Mouse (Mus musculus) heart, embryonic 14.5 days (tissue): ENCODE data around the gene Ice2. TPM values are rescaled to one million over a fixed set of nuclear protein-coding genes. Genes with fewer than 3 reads are reported as not detected.

Experiments used
- ATAC-seq: fragments of 200-750 bp; cut with Nextera tagmentation; 2 replicates; pipeline ENCODE4 v1.8.0; 2017; ENCODE audit warnings: low read depth, moderate TSS enrichment; ENCODE audit not compliant: insufficient number of reproducible peaks, insufficient read depth, low FRiP score
- H3K27ac ChIP-seq, 2 experiments: fragments of 200-500 bp in 1 of 2; fragments of 300-500 bp in 1 of 2; sonication (generic) in 1 of 2; replicated peaks in 1 of 2; 2 replicates each; pipeline ENCODE4 v1.5.1; 2012 to 2014; ENCODE audit warnings: low read depth in 2 of 2, low read length in 2 of 2, control low read depth in 1 of 2, mild to moderate bottlenecking in 1 of 2, mixed read lengths in 1 of 2; ENCODE audit not compliant: control insufficient read depth in 1 of 2, insufficient read depth in 1 of 2
- H3K27me3 ChIP-seq: fragments of 300-500 bp; sonication (generic); 2 replicates; pipeline ENCODE4 v1.6.1; 2014; ENCODE audit warnings: mild to moderate bottlenecking, low read length, control low read depth; ENCODE audit not compliant: control insufficient read depth, insufficient read depth
- H3K36me3 ChIP-seq: fragments of 300-500 bp; sonication (generic); 2 replicates; pipeline ENCODE4 v1.6.1; 2014; ENCODE audit warnings: mild to moderate bottlenecking, control low read depth, low read length, mixed read lengths; ENCODE audit not compliant: control insufficient read depth, insufficient read depth
- H3K4me1 ChIP-seq, 2 experiments: fragments of 200-500 bp in 1 of 2; fragments of 300-500 bp in 1 of 2; sonication (generic) in 1 of 2; 2 replicates each; pipeline ENCODE4 v1.6.1; 2012 to 2014; ENCODE audit warnings: low read length in 2 of 2, control low read depth in 1 of 2, mixed read lengths in 1 of 2; ENCODE audit not compliant: control insufficient read depth in 2 of 2, insufficient read depth in 2 of 2
- H3K4me2 ChIP-seq: fragments of 300-500 bp; sonication (generic); 2 replicates; pipeline ENCODE4 v1.6.1; 2014; ENCODE audit warnings: mild to moderate bottlenecking, low read length
- H3K4me3 ChIP-seq, 2 experiments: fragments of 200-500 bp in 1 of 2; fragments of 300-500 bp in 1 of 2; sonication (generic) in 1 of 2; 2 replicates each; pipeline ENCODE4 v1.5.1; 2012 to 2014; ENCODE audit warnings: low read length in 2 of 2, mild to moderate bottlenecking in 2 of 2, control low read depth in 1 of 2, low read depth in 1 of 2, moderate library complexity in 1 of 2; ENCODE audit not compliant: control insufficient read depth in 1 of 2, insufficient read depth in 1 of 2
- H3K9ac ChIP-seq: fragments of 300-500 bp; sonication (generic); 2 replicates; pipeline ENCODE4 v1.6.1; 2014; ENCODE audit warnings: mild to moderate bottlenecking, low read length
- H3K9me3 ChIP-seq: fragments of 300-500 bp; sonication (generic); 2 replicates; pipeline ENCODE4 v1.6.1; 2016; ENCODE audit warnings: low read length, control low read depth; ENCODE audit not compliant: control insufficient read depth
- WGBS: fragments of 180-500 bp; shearing (Covaris S2); extraction: QIAGEN DNeasy Blood & Tissue Kit; methylation state at CpG from one replicate; pipeline ENCODE4 v1.1.7; 2014; 5-methylcytosine and 5-hydroxymethylcytosine counted together
- polyA plus RNA-seq: library from polyadenylated mRNA; unstranded; fragments of >200 nt; fragmentation: Nextera tagmentation; extraction: Ambion mirVana; gene quantifications from 2 replicates; pipeline ENCODE4 v1.2.1, GENCODE M21; 2014

Ice2 gene
- polyA plus RNA-seq, 1 experiment from 2014 or later, result 13.9 TPM

- H3K4me2 ChIP-seq, result no peak overlapping the region
- no peak overlapping the region for H3K9ac ChIP-seq
- no peaks in the 10 kb centered on the region for H3K27me3 ChIP-seq
- H3K9me3 ChIP-seq, result no peaks in the 10 kb centered on the region
- peaks cover 0 to 8% of the 10 kb centered on the region in 2 experiments; a peak in 2 of 4 replicates for H3K4me1 ChIP-seq
- 73% methylated on average over 4 of the region's 4 CpGs for WGBS
- ATAC-seq, result no peak
- H3K27ac ChIP-seq, result no peak overlapping the region
- no peak overlapping the region for H3K4me3 ChIP-seq
- H3K36me3 ChIP-seq, result peaks cover 15% of the 10 kb centered on the region
Observed at GRCm38 (mm10) chr9:69367055-69367454, 30.7 kb upstream of the Ice2 start.

- Histone ChIP-seq H3K4me1 (peaks cover 0 to 8% of the 10 kb centered on the region in 2 experiments; a peak in 2 of 4 replicates), H3K9ac (no peak overlapping the region), H3K4me3 (no peak overlapping the region), H3K27me3 (no peaks in the 10 kb centered on the region), H3K4me2 (no peak overlapping the region), H3K27ac (no peak overlapping the region), H3K36me3 (peaks cover 15% of the 10 kb centered on the region), H3K9me3 (no peaks in the 10 kb centered on the region)
- WGBS, result 67% methylated on average over 8 of the region's 8 CpGs
- no peak for ATAC-seq
Observed at GRCm38 (mm10) chr9:69368071-69368470, 29.6 kb upstream of the Ice2 start.

- H3K36me3 ChIP-seq, result peaks cover 7% of the 10 kb centered on the region; the same call in 1 of the 2 replicates
- H3K4me1 ChIP-seq, result peaks cover 0 to 8% of the 10 kb centered on the region in 2 experiments; a peak in 2 of 4 replicates
- no peak overlapping the region for H3K27ac ChIP-seq
- no peak overlapping the region for H3K4me3 ChIP-seq
- WGBS, result 56% methylated on average over 11 of the region's 11 CpGs
- H3K27me3 ChIP-seq, result no peaks in the 10 kb centered on the region
- no peaks in the 10 kb centered on the region for H3K9me3 ChIP-seq
- no peak for ATAC-seq
- H3K4me2 ChIP-seq, result no peak overlapping the region
- H3K9ac ChIP-seq, result no peak overlapping the region
Observed at GRCm38 (mm10) chr9:69371046-69371724, 26.5 kb upstream of the Ice2 start.

- H3K9me3 ChIP-seq, result no peaks in the 10 kb centered on the region
- no peak overlapping the region for H3K4me2 ChIP-seq
- no peak overlapping the region for H3K27ac ChIP-seq
- 58% methylated on average over 4 of the region's 4 CpGs for WGBS
- H3K36me3 ChIP-seq, result peaks cover 7% of the 10 kb centered on the region; the same call in 1 of the 2 replicates
- no peak for ATAC-seq
- no peak overlapping the region for H3K4me3 ChIP-seq
- no peaks in the 10 kb centered on the region for H3K27me3 ChIP-seq
- peaks cover 0 to 8% of the 10 kb centered on the region in 2 experiments; a peak in 2 of 4 replicates for H3K4me1 ChIP-seq
- no peak overlapping the region for H3K9ac ChIP-seq
Observed at GRCm38 (mm10) chr9:69372871-69373270, 24.8 kb upstream of the Ice2 start.

GRCm38 (mm10) chr9:69376982-69377653 lies 20.6 kb upstream of the Ice2 start:
- H3K4me3 ChIP-seq, result no peak overlapping the region
- 70% methylated on average over 4 of the region's 4 CpGs for WGBS
- ATAC-seq, result no peak
- no peaks in the 10 kb centered on the region for H3K9me3 ChIP-seq
- H3K36me3 ChIP-seq, result peaks cover 7% of the 10 kb centered on the region; the same call in 1 of the 2 replicates
- no peaks in the 10 kb centered on the region for H3K27me3 ChIP-seq
- no peak overlapping the region for H3K9ac ChIP-seq
- H3K4me2 ChIP-seq, result no peak overlapping the region
- no peaks in the 10 kb centered on the region for H3K4me1 ChIP-seq
- H3K27ac ChIP-seq, result no peak overlapping the region

GRCm38 (mm10) chr9:69377654-69378045 lies 20.1 kb upstream of the Ice2 start:
- Histone ChIP-seq H3K4me1 (no peaks in the 10 kb centered on the region), H3K27ac (no peak overlapping the region), H3K4me2 (no peak overlapping the region), H3K9ac (no peak overlapping the region), H3K36me3 (peaks cover 7% of the 10 kb centered on the region; the same call in 1 of the 2 replicates), H3K9me3 (no peaks in the 10 kb centered on the region), H3K27me3 (no peaks in the 10 kb centered on the region), H3K4me3 (no peak overlapping the region)
- no peak for ATAC-seq
- WGBS, result 79% methylated on average over 3 of the region's 3 CpGs

GRCm38 (mm10) chr9:69380546-69380945 lies 17.2 kb upstream of the Ice2 start:
- Histone ChIP-seq H3K36me3 (no peaks in the 10 kb centered on the region), H3K4me1 (no peaks in the 10 kb centered on the region), H3K27me3 (no peaks in the 10 kb centered on the region), H3K4me3 (no peak overlapping the region), H3K27ac (no peak overlapping the region), H3K9me3 (no peaks in the 10 kb centered on the region), H3K4me2 (no peak overlapping the region), H3K9ac (no peak overlapping the region)
- no peak for ATAC-seq
- WGBS, result 14% methylated on average over 1 of the region's 1 CpGs
